Mouse (Mus musculus): ENCODE measurements at regions not wholly inside any gene's neighbourhood (a gene's known extent, or its start where the extent isn't known, plus 50 kb on each side); places are given as distances from the start of the nearest gene placed in this dataset.
A peak's percentile ranks its signal among the peaks of the same experiment; 100 is the strongest.

DNA sequence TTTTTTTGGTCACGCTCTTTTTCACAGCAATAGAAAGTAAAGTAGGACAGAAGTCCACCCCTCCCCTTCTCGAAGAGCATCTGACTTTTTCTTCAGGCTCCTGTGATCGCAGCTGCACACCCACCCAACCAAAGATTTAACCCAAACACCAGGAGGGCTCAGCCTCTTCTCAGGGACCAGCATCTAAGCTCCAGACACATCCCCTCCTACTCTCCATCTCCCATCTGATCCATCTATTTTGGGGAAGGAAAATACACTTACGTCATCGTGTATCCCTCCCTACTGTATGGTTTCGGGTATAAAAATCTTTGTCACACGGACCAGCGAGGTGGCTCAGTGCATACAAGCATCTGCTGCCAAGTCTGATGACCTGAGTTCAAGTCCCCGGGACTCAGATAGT, 284.3 kb downstream of the 3100002H09Rik start:
- no peak for DNase-seq (ENCODE audit: low read depth, low spot score)

DNA sequence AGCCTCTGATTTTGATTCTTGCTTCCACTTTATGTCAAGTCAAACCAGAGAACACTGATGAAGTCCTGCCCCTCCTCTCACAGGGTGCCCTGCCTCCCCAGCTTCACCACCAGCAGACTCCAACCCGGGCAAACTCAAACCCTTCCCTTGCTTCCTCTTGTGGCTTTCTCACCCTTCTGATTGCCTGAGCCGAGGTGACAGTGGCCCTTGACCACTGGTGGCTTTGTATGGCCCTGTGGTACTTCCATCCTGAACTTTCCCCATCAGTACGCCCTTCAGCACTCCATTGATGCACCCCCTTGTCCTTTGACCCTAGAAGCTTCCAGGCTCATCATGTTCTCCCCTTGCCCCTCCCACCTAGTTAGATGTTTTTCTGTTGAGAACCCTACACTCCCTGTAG, 287.0 kb downstream of the 3100002H09Rik start:
- DNase-seq (ENCODE audit: low read depth, low spot score), result no peak

DNA sequence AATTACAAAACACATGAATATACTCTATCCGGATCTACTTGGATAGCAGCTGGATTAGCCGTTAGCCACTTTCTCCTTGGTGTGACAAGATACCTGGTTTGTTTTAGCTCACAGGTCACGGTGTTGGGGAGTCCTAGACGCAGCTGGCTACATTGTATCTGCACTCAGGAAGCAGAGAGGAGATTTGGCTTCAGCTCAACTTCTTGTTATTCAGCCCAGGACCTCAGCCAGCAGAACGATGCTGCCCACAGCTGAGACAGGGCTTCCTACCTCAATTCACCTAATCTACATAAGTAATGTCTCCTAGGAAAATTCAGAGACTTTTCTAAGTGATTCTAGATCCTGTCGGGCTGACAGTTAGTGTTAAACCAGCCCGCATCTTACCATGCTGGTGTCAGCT, 289.4 kb downstream of the 3100002H09Rik start:
- DNase-seq (ENCODE audit: low read depth, low spot score), result no peak

DNA sequence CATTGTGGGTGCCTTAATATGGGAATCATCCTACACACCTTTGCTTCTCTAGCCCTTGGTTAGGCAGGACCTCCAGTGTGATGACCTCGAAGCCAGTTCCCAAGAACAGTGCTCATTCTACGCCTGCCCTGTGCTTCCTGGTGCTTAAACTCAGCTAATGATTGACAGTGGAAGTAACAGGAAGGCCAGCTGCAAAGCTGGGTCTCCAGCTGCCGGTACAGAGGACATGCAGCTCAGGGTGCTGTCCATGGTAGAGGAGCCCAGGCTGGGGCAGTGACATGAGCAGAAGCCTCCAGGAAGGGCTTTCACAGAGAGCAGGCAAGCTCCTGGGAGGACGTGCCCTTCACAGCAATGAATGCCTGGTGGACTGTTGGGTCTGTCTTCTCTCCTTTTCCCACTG, 293.6 kb downstream of the 3100002H09Rik start:
- peak; percentile 61 for DNase-seq (ENCODE audit: low read depth, low spot score)

DNA sequence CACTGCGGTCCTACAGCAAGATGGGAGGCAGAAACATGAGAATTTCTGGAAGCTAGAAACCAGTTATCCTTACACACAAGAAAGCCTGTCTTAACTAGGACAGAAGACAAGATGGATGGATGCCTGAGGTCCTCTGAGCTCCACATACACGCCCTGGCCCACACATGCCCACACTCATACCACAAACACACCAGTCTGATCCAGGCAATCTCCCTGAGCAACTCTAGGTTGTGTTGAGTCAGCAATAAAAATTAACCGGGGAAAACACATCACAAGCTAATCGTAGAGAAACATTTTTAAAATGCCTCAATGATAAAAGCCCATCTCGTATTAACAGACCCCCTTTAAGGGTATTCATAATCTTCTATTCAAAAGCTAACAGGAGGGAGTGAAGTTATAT, 298.9 kb downstream of the 3100002H09Rik start:
- no peak for DNase-seq (ENCODE audit: low read depth, low spot score)

DNA sequence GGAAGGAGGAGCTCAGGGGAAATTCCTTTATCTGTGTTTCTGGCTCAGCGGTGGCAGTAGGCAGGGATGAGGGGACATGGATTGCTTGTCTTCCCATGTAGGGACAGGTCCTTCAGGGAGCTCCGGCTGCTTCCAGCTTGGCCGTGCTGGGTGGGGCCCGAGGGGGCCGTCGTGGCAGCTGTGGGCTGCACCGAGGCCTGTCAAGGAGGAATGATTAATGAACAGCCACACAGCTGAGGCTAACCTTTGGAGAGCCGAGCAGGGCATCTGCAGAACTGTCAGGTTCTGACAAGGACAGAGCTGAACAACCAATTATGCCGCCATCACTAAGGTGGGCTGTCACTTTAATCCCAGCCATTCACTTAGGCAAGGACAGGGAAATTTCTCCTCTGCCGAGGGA, 300.0 kb downstream of the 3100002H09Rik start:
- DNase-seq (ENCODE audit: low read depth, low spot score), result peak; percentile 18

DNA sequence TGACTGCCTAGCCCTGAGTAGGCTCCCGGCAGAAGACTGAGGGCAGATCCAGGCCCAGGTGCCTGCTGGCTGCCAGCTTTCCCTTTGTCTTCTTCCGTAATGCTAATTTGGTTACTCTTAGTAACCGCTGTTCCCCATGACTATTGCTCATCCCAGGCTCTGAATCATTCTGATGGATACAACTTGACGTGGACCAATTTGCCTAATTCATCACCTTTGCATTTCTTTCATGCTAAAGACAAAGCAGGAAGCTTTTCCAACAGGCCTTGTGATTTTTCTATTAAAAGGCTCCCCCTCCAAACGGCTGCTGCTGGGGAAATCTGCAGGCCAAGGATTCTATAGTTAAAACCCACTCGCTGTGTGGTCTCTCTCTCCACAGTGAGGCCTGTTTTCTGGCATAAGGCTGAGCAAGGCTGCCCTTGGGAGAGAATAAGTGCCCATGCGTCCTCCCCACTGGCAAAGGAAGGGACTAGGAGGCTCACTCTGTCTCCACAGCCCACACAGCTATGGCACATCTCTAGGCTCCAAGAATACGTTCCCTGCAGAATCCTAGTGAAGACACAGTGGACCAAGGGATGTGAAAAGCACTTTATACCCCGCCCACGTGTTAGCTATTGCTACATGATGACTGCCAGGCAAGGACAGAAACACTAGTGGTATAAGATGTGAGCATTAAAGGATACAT, 304.6 kb downstream of the 3100002H09Rik start:
- DNase-seq (ENCODE audit: low read depth, low spot score), result no peak

DNA sequence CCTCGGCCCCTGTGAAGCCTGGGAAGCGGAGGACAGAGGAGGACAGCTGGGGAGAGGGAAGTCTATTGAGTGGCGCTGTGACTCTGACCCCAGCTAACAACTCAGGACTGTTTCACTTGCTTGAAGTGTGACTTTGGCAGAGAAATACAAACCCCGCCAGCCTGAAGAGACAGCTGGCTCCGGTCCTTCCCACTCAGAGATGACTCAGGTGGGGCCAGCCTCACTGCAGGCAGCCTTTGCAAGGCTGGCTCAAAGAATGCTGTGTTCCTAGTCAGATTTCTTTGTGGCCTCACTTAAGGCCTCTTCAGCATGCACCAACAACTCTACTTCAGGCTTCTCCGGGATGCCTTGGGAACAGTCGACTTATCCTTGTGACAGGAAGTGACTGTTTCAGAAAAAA, 307.7 kb downstream of the 3100002H09Rik start:
- DNase-seq (ENCODE audit: low read depth, low spot score), result no peak

DNA sequence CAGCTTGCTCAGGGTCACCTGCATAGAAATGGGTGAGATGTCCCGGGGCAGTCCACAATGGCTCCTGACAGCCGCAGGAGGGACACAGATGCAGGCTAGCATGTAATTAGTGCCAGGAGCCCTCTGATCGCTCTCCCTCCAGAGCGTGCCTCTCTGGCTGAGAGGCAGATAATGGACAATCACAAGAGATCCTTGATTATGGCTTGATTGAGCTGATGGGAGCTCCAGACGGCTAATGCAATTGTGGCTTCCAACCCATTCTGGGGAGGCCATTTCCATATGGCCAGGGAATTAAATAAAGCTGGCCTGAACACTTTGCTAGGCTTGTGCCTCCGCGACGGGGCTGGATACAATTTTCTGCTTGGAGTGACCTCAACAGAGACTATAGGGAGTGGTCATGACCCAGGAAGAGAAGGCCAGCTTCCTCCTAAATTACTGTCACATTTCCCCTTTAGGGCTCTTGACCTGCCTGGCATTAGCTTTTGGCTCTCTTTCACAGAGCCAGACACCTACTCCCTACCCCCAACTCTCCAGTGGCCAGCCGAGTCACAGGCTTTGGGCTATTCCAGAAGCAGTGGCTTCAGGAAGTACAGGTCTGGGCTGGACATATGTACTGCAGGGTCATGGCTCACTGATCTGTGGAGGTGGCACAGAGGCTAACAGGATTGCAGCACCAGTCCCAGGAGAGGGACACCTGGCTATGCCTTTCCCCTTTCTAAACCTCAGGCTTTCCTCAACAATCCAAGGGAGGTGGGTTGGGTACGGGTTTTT, 311.8 kb downstream of the 3100002H09Rik start:
- no peak for DNase-seq (ENCODE audit: low read depth, low spot score)

DNA sequence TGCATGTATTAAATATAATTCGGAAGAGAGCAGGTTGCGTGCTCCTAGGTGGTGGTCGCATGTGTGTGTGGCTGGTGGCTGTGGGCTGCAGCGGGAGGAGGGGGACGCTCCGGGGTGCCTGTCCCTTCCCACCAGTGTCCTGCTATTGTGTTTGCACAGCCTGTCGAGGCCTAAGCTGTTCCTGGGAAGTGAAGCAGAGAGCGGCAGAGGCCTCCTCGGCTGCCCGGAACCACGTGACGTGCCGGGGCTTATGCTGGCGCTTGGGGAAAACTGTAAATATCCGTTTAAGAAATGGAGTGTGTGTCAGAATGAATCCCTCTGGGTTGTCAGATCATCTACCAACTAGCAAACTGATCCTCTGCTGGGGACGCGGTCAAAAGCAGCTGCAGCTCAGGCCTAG, 318.3 kb downstream of the 3100002H09Rik start:
- no peak for DNase-seq (ENCODE audit: low read depth, low spot score)

DNA sequence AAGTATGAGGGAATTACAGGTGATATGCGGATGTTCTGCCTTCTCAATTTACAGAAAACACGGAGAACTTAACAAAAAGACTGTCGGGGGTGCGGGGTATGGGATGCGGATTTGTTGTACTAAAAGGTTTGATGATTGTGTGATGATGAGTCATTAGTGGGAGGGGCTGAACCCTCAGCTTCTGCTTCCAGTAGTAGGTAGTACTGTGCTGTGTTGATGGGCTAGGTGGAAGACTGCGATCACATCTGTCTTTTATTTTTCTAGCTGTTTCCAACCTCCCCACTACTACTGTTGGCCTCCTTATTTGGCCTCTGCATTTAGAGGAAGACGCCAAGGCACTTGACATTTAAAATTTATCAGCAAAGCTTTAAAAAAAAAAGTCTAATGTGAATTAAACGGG, 318.8 kb downstream of the 3100002H09Rik start:
- no peak for DNase-seq (ENCODE audit: low read depth, low spot score)

DNA sequence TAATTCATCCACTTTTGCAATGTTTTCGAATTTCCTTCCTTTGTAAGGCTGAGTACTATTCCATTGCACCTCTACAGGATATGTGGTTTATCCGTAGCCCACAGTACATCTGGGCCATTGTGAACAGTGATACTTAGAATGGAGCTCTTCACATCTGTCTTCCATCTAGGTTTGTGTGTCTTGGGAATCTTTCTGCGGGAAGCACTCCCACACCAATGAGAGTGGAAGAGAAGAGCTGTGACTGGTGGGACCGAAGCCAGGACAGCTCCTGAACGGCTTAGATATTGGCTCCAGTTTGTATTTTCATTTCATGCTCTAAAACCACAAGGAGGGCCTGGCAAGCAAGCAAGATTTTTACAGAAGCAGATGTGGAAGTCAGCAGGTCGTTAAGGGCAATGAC, 323.1 kb downstream of the 3100002H09Rik start:
- no peak for DNase-seq (ENCODE audit: low read depth, low spot score)

DNA sequence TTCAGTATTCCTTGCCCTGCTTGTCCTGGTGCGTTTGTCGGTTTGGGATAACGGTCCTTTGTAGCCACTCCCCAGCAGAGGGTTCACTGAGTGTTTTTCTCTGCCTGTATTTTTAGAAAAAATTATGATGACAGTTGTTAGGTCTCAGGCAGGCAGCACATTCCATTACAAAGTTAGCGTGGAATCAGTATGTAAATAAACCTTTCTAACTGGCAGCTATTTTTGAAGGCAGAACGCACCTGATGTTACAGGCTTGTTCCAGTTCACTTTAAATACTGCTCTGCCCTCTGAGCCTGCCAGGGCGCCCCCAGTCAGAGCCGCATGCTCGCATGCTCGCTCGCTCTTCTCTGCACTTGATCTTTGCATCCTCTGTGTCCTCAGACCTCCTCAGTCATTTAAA, 331.9 kb downstream of the 3100002H09Rik start:
- no peak for DNase-seq (ENCODE audit: low read depth, low spot score)

DNA sequence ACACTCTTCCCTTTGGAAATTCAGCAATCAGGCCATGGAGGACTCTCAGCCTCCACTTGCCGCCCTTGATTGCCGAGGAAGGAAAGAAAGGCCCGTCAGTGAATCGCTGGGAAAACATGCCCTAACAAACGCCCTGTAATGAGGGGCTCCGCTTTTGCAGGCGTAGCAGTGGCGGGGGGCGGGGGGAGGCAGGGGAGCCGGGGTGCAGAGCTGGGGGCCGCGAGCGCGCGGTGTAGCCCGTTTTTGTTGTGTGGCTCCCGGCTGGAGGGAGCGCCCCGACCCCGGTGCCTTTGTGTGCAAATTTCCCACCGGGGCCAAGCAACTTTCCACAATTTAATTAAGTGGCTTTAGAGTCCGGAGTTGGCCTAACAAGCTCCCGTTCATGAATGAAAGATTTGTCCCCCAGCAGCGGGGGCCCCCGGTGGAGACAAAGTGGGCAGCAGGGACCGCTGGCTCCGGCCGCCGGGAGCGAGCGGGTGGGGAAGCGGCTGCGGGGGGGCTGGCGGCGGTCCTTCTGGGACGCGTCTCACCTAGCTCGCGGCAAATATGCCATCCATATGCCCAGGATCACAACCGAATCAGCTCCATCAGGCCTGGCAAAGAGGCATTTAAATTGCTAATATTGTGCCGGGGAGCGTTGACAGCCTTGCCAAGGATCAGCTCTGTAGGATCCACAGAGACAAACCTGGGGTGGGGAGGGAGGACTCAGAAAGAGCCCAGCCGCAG, 333.0 kb downstream of the 3100002H09Rik start:
- no peak for DNase-seq (ENCODE audit: low read depth, low spot score)

DNA sequence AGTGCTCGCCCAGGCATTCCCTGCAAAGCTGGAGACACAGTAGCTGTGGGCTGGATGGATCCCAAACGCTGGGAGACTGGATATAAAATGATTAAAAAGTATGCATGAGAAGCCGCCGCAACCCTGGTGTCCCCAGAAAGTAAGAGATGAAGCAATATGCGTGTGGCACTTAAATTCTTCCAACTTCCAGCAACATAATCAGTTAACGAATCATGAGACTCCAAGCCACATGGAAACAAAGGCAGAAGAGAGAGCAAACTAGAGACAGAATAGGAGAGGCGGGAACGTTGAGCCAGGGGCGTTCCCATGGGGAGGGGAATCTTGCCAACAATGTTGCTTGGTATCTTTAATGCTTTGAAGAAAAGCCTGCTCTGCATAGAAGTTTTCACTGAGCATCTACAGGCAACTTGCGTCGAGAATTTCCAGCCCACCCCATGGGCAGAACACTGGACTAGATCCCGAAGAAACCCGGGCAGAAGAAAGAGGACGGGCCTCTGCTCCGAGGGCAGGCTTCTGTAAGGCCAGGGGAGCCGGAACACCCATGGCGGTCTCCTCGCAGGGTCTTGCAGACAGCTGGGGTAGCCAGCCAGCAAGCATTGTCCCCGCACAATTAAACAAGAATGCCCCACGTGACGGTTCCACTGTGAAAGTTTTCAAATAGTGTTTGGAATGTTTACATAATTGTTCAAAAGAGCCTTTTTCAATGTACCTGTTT, 333.7 kb downstream of the 3100002H09Rik start:
- DNase-seq (ENCODE audit: low read depth, low spot score), result peak; percentile 28

DNA sequence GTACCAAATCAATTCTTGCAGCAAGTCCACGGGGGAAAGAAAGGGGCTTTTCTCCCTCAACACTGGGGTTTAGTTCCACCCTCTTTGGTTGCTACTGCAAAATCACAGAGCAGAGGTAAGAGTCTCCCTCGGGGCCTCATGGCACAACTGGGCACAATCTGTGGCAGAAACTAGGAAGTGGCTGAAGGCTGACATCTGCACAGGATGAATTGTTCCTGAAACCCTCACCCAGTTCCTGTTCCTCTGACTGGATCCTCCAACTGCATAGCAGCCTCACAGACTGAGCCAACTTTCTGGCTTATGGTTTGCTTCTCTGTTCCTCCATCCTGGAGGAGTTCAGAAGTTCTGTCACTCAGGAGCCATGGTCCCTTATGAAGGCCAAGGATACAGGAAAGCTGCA, 338.6 kb downstream of the 3100002H09Rik start:
- no peak for DNase-seq (ENCODE audit: low read depth, low spot score)

DNA sequence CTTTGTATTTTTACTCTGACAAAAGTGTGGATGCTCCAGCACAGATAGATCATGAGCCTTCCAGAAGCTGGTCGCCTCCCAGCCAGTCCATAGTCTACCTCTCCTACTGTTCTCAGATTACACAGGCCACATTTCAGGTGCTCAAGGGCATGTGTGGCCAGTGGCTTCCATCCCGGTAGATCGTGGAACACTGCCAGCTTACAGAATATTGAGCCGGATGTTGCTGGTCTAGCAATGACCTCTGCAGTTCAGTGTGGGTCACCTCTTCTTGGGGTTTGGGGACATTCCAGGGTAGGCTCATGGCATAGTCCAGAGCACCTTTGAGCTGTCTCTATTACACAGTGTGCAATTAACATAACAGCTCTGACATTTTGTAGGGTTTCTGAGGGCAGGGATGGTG, 342.2 kb downstream of the 3100002H09Rik start:
- no peak for DNase-seq (ENCODE audit: low read depth, low spot score)

DNA sequence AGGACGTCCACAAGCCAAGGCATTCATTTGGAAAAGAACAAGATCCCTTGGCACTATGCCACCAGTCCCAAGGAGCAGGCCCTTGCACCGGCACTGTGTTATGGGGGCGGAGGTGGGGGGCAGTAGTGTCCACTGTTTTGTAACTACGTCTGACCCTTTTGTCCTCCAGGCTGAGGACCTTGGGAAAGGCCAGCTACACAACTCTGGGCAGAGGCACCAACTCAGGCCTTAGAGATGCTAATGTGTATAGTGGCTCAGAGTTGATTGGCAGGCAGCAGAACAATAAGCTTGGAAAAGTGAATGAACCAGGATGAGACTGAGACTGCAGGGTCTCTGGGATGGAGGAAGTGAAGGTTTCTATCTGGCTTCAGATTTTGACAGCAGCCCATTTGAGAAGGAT, 344.0 kb downstream of the 3100002H09Rik start:
- no peak for DNase-seq (ENCODE audit: low read depth, low spot score)

DNA sequence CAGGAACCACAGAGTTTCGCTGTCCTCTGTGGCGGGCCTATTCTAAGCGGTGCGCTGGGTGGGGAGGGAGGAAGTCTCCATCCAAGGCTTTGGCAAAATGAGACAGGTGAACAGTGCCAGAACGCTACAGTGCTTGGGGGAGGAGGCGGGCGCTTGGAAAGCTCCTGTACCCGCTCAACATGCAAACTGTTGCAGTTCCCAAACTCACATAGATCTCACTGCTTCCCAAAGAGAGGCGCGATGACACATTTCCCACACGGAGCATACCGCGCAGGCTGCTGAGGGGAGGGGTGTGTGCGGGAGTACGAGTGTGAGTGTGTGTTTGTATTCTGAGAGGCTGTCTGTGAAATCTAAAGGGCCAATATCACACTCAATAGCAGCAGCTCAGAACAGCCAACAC, 345.1 kb downstream of the 3100002H09Rik start:
- DNase-seq (ENCODE audit: low read depth, low spot score), result no peak

DNA sequence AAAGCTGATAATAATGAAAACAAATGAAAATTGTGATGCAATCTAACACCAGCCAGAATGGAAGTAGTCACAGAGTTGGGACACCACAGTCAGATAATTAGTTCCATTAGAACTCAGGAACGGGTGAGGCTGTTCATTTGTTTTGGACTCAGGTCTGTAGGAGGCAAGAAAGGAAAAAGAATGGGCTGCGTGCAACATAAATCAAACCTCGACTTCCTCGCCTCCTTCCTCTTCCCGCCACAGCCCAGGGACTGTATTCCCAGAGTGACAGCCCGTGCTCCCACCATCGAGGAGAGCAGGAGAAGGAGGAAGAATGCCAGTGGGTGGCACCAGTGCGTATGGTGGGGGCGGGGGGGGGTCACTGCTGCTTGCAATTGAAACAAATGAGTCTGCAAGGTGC, 339.2 kb upstream of the 4930535I16Rik start:
- DNase-seq (ENCODE audit: low read depth, low spot score), result no peak

DNA sequence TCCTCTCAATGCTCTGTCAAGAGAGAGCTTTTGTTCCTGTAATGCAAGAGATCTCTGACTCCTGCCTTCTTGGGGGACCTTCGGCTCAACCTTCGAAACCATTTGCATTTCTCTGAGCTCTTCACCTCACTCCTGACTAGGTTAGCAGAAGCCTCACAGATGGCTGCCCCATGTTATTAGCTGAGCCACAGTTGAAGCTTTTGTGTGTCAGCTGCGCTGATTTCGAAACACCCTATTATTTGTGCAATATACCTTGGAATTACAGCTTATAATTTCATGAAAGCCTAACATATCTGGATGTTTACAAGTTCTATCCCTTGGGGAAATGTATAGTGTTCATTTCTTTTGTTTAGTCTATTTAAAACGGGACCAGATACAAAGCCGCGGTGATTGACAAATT, 338.7 kb upstream of the 4930535I16Rik start:
- no peak for DNase-seq (ENCODE audit: low read depth, low spot score)

DNA sequence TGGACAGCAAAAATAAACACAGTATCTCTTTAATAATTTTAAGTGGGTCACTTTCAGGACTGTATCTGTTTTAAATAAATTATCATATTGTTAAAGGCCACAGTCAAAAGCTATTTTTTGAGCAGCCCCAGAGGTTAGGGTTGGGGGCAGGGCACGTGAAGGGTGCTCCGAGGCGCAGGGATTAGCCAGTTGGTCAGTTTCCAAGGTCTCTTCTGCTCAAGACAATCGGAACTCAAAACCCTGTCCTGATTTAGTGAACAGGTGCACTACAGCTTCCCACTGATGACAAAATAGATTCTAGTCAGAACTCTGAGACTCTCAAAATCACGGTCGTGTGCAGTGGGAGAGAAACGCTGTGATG, 337.3 kb upstream of the 4930535I16Rik start:
- DNase-seq (ENCODE audit: low read depth, low spot score), result no peak

Measured in forelimb bud, embryonic 11.5 days (tissue).